Mouse (Mus musculus) brain, embryonic 18.5 days (tissue): ENCODE measurements at regions not wholly inside any gene's neighbourhood (a gene's known extent, or its start where the extent isn't known, plus 50 kb on each side); places are given as distances from the start of the nearest gene placed in this dataset.

ENCODE experiments used
- DNase-seq: peaks from one replicate; pipeline ENCODE4 v3.0.0-alpha.2; 2012; ENCODE audit warnings: low read depth, low spot score

GRCm38 (mm10) chr4:12627158-12627871, 455.5 kb upstream of the Fam92a start:
- DNase-seq, result no peak

- DNase-seq, result no peak
Measured at GRCm38 (mm10) chr4:12620756-12621270, 449.0 kb upstream of the Fam92a start.

- DNase-seq, result no peak
Measured at GRCm38 (mm10) chr4:12620059-12620755, 448.4 kb upstream of the Fam92a start.

GRCm38 (mm10) chr4:12616665-12617064, 444.9 kb upstream of the Fam92a start:
- no peak for DNase-seq

- no peak for DNase-seq
Measured at GRCm38 (mm10) chr4:12611511-12611910, 439.7 kb upstream of the Fam92a start.

GRCm38 (mm10) chr4:12601165-12601919, 429.5 kb upstream of the Fam92a start:
- no peak for DNase-seq

GRCm38 (mm10) chr4:12595801-12596515, 424.1 kb upstream of the Fam92a start:
- DNase-seq, result no peak

GRCm38 (mm10) chr4:12592973-12593372, 421.2 kb upstream of the Fam92a start:
- no peak for DNase-seq

GRCm38 (mm10) chr4:12578102-12578501, 406.3 kb upstream of the Fam92a start:
- DNase-seq, result no peak

GRCm38 (mm10) chr4:12571881-12572280, 400.1 kb upstream of the Fam92a start:
- no peak for DNase-seq

- DNase-seq, result no peak
Measured at GRCm38 (mm10) chr4:12570689-12571088, 398.9 kb upstream of the Fam92a start.

- no peak for DNase-seq
Measured at GRCm38 (mm10) chr4:12567643-12568042, 395.8 kb upstream of the Fam92a start.

GRCm38 (mm10) chr4:12563016-12563415, 391.2 kb upstream of the Fam92a start:
- DNase-seq, result no peak

- DNase-seq, result no peak
Measured at GRCm38 (mm10) chr4:12560546-12560945, 388.7 kb upstream of the Fam92a start.

- no peak for DNase-seq
Measured at GRCm38 (mm10) chr4:12560015-12560414, 388.2 kb upstream of the Fam92a start.

- DNase-seq, result no peak
Measured at GRCm38 (mm10) chr4:12557105-12557504, 385.3 kb upstream of the Fam92a start.

- no peak for DNase-seq
Measured at GRCm38 (mm10) chr4:12549265-12549664, 377.4 kb upstream of the Fam92a start.

GRCm38 (mm10) chr4:12543906-12544305, 372.1 kb upstream of the Fam92a start:
- no peak for DNase-seq

GRCm38 (mm10) chr4:12541508-12541907, 369.7 kb upstream of the Fam92a start:
- no peak for DNase-seq

GRCm38 (mm10) chr4:12539184-12539791, 367.5 kb upstream of the Fam92a start:
- DNase-seq, result no peak

- DNase-seq, result peak; percentile 74
Measured at GRCm38 (mm10) chr4:12538694-12539121, 366.9 kb upstream of the Fam92a start.
